Comparison of ENCODE assay signal across 11 mouse cellular contexts in the genomic region with DNA sequence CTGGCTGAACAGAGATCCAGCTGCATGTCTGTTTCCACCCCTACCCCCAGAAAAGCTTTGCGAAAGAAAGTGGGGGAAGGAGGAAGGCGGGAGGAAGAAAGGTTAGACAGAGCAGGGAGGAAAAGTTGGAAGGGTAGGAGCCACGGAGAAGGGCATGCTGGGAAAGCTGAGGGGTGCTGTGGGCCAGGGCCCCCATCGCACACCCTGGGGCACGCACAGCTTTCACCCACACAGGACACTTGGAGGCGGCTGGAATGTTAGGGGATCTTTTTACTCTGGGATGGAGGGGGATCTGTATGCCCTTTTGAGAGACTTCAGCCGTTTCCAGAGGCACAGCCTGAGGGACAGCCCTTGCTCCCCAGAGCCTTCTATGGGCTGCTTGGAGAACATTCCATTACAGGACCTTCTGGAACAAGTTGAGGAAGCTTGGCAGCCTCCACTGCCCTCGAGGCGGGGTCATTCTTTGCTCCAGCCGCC. TPM values are rescaled to one million over a fixed set of nuclear protein-coding genes. Genes with fewer than 3 reads are reported as not detected.
DNase-seq lines count a peak whose midpoint lies in the region; ATAC-seq and TF ChIP-seq lines count a peak whose summit lies in the region.
"Had no signal": no experiment of that assay in that cellular context is flagged by ENCODE, and none has a peak within 500 bp of the region (broad histone marks: within the 10 kb centered on the region; RNA-seq: fewer than 3 reads in every experiment).

No protein-coding gene starts in this region.

- 32% methylated on average over 10 of the region's 10 CpGs for WGBS in heart, postnatal 0 days
- WGBS in limb, embryonic 14.5 days, result 24% methylated on average over 9 of the region's 10 CpGs

- no peak overlapping the region for H3K4me2 ChIP-seq in heart, postnatal 0 days (ENCODE audit: low read depth, low read length)
- H3K4me2 ChIP-seq in limb, embryonic 14.5 days (replicated peaks; ENCODE audit: low read depth, low read length, severe bottlenecking), result no peak overlapping the region; the same call in 1 of the 2 replicates

- TF ChIP-seq EP300 in heart, postnatal 0 days (IDR thresholded peaks at IDR 0.05; ENCODE audit: low read depth), result no peak

- peaks cover 7% of the 10 kb centered on the region for H3K4me1 ChIP-seq in heart, postnatal 0 days (ENCODE audit: control insufficient read depth, insufficient read depth)
- peaks cover 13% of the 10 kb centered on the region for H3K4me1 ChIP-seq in limb, embryonic 14.5 days (ENCODE audit: control insufficient read depth, insufficient read depth, low read length)

- DNase-seq in ovary, adult 18-20 months (ENCODE audit: low spot score), result peak; percentile 34
- no peak for DNase-seq in ovary, postnatal 10 days (ENCODE audit: low spot score)
- DNase-seq in heart, postnatal 0 days (ENCODE audit: low spot score), result peak; percentile 83
- peak; percentile 74 for DNase-seq in limb, embryonic 14.5 days (ENCODE audit: low spot score)
- peak; percentile 85 for DNase-seq in urinary bladder, postnatal 14 days (ENCODE audit: low spot score)
- no peak for DNase-seq in frontal cortex, postnatal 25 days (ENCODE audit: low spot score in 2 of 2)
- DNase-seq in retina, embryonic 14.5 days (ENCODE audit: low spot score), result no peak
- DNase-seq in MN1 (ENCODE audit: low spot score), result no peak

- TF ChIP-seq CTCF in heart, postnatal 0 days (IDR thresholded peaks at IDR 0.05; ENCODE audit: low read depth), result no peak

- TF ChIP-seq POLR2A in limb, embryonic 14.5 days (IDR thresholded peaks at IDR 0.05; ENCODE audit: borderline replicate concordance, extremely low read depth, insufficient read depth, insufficient read length), result no peak

- peak; percentile 81 for ATAC-seq in heart, postnatal 0 days (ENCODE audit: insufficient read depth, low read depth)
- peak; percentile 53; the same call in 1 of the 2 replicates for ATAC-seq in limb, embryonic 14.5 days (ENCODE audit: low FRiP score, low read depth)

- H3K27ac ChIP-seq in heart, postnatal 0 days (ENCODE audit: low read depth), result peak overlapping the region; percentile 90
- peak overlapping the region; percentile 44 for H3K27ac ChIP-seq in limb, embryonic 14.5 days (replicated peaks; ENCODE audit: low read depth, low read length)
- H3K27ac ChIP-seq: macrophage had no signal

- no peaks in the 10 kb centered on the region for H3K27me3 ChIP-seq in heart, postnatal 0 days (ENCODE audit: control insufficient read depth, insufficient read depth, low read length)
- no peaks in the 10 kb centered on the region for H3K27me3 ChIP-seq in limb, embryonic 14.5 days (ENCODE audit: control insufficient read depth, insufficient read depth, low read length)

- H3K4me3 ChIP-seq in heart, postnatal 0 days (ENCODE audit: low read depth, low read length), result no peak overlapping the region
- no peak overlapping the region for H3K4me3 ChIP-seq in limb, embryonic 14.5 days (replicated peaks; ENCODE audit: low read length)

- H3K9me3 ChIP-seq in heart, postnatal 0 days (replicated peaks; ENCODE audit: control insufficient read depth, low read length), result no peaks in the 10 kb centered on the region
- no peaks in the 10 kb centered on the region for H3K9me3 ChIP-seq in limb, embryonic 14.5 days (ENCODE audit: control insufficient read depth, low read length)

- H3K36me3 ChIP-seq in heart, postnatal 0 days (replicated peaks; ENCODE audit: control insufficient read depth, insufficient read depth, low read length), result no peaks in the 10 kb centered on the region
- no peaks in the 10 kb centered on the region for H3K36me3 ChIP-seq in limb, embryonic 14.5 days (ENCODE audit: control insufficient read depth, insufficient read depth, low read length)
- H3K36me3 ChIP-seq: G1E had no signal

- H3K9ac ChIP-seq in heart, postnatal 0 days (replicated peaks; ENCODE audit: low read depth, low read length), result no peak overlapping the region
- no peak overlapping the region for H3K9ac ChIP-seq in limb, embryonic 14.5 days (ENCODE audit: low read depth, low read length, severe bottlenecking)

RNA-seq across cellular contexts. Expression of gene Slc1a5, which starts 20.1 kb away (rescaled TPM):
- 55.8 and 81.4 TPM in 2 replicates for total RNA-seq in heart, postnatal 0 days (2014; rRNA removed; ENCODE audit: low replicate concordance)
- 27.1 and 28.1 TPM in 2 replicates for polyA plus RNA-seq in heart, postnatal 0 days (2015; fragmentation: Nextera tagmentation; extraction: Ambion mirVana)
- polyA plus RNA-seq in limb, embryonic 14.5 days (2012; rRNA removed), result 80.3 and 96.1 TPM in 2 replicates
- 21.7 and 24.4 TPM in 2 replicates for polyA plus RNA-seq in limb, embryonic 14.5 days (2014; fragmentation: Nextera tagmentation; extraction: Ambion mirVana)

RNA-seq across cellular contexts. Expression of gene Ap2s1, which starts 22.8 kb away (rescaled TPM):
- total RNA-seq in heart, postnatal 0 days (2014; rRNA removed; ENCODE audit: low replicate concordance), result 299 and 316 TPM in 2 replicates
- 215 and 216 TPM in 2 replicates for polyA plus RNA-seq in heart, postnatal 0 days (2015; fragmentation: Nextera tagmentation; extraction: Ambion mirVana)
- 271 and 297 TPM in 2 replicates for polyA plus RNA-seq in limb, embryonic 14.5 days (2012; rRNA removed)
- 271 and 295 TPM in 2 replicates for polyA plus RNA-seq in limb, embryonic 14.5 days (2014; fragmentation: Nextera tagmentation; extraction: Ambion mirVana)

RNA-seq across cellular contexts. Expression of gene Ceacam9, which starts 39.3 kb away (rescaled TPM):
- total RNA-seq in heart, postnatal 0 days (2014; rRNA removed; ENCODE audit: low replicate concordance), result not detected in 2 replicates
- not detected in 2 replicates for polyA plus RNA-seq in heart, postnatal 0 days (2015; fragmentation: Nextera tagmentation; extraction: Ambion mirVana)
- polyA plus RNA-seq in limb, embryonic 14.5 days (2012; rRNA removed), result 0.04 and 0.10 TPM in 2 replicates
- not detected in 2 replicates for polyA plus RNA-seq in limb, embryonic 14.5 days (2014; fragmentation: Nextera tagmentation; extraction: Ambion mirVana)
- polyA plus RNA-seq: embryonic facial prominence, embryonic 11.5 days; G1E; macrophage had no signal

RNA-seq across cellular contexts. Expression of gene Strn4, which starts 54.6 kb away (rescaled TPM):
- 128 and 148 TPM in 2 replicates for total RNA-seq in heart, postnatal 0 days (2014; rRNA removed; ENCODE audit: low replicate concordance)
- 55.5 and 61.1 TPM in 2 replicates for polyA plus RNA-seq in heart, postnatal 0 days (2015; fragmentation: Nextera tagmentation; extraction: Ambion mirVana)
- 197 and 280 TPM in 2 replicates for polyA plus RNA-seq in limb, embryonic 14.5 days (2012; rRNA removed)
- polyA plus RNA-seq in limb, embryonic 14.5 days (2014; fragmentation: Nextera tagmentation; extraction: Ambion mirVana), result 109 and 137 TPM in 2 replicates

RNA-seq across cellular contexts. Expression of gene Fkrp, which starts 55.5 kb away (rescaled TPM):
- total RNA-seq in heart, postnatal 0 days (2014; rRNA removed; ENCODE audit: low replicate concordance), result 40.4 and 54.2 TPM in 2 replicates
- 28.0 and 28.9 TPM in 2 replicates for polyA plus RNA-seq in heart, postnatal 0 days (2015; fragmentation: Nextera tagmentation; extraction: Ambion mirVana)
- polyA plus RNA-seq in limb, embryonic 14.5 days (2012; rRNA removed), result 29.9 and 37.6 TPM in 2 replicates
- polyA plus RNA-seq in limb, embryonic 14.5 days (2014; fragmentation: Nextera tagmentation; extraction: Ambion mirVana), result 26.9 and 32.6 TPM in 2 replicates

Comparison
In these comparisons a context has a peak if more than half of its experiments do, and no peak if none do; other contexts are left out.
1. DNase-seq: peak in ovary, adult 18-20 months (single experiment), heart, postnatal 0 days (single experiment), limb, embryonic 14.5 days (single experiment) and urinary bladder, postnatal 14 days (single experiment); none in ovary, postnatal 10 days (single experiment), frontal cortex, postnatal 25 days (0 of 2), retina, embryonic 14.5 days (single experiment) and MN1 (single experiment).